24 mouse cellular contexts compared by ENCODE assay signal in genomic region chr13:95306596-95306995, GRCm38 (mm10). TPM values are rescaled to one million over a fixed set of nuclear protein-coding genes. Genes with fewer than 3 reads are reported as not detected.
DNase-seq lines count a peak whose midpoint lies in the region; ATAC-seq and TF ChIP-seq lines count a peak whose summit lies in the region.
"Had no signal": no experiment of that assay in that cellular context is flagged by ENCODE, and none has a peak within 500 bp of the region (broad histone marks: within the 10 kb centered on the region; RNA-seq: fewer than 3 reads in every experiment).

No protein-coding gene starts in this region.

- no peak for TF ChIP-seq CTCF in kidney, adult 2 months (conservative IDR thresholded peaks at IDR 0.05; ENCODE audit: insufficient read depth, insufficient read length, low read depth, low read length)
- no peak for TF ChIP-seq CTCF in liver, embryonic 14.5 days (IDR thresholded peaks at IDR 0.05; ENCODE audit: low read depth)
- no peak for TF ChIP-seq CTCF in kidney, postnatal 0 days (IDR thresholded peaks at IDR 0.05; ENCODE audit: low read depth)

- H3K9me3 ChIP-seq in liver, embryonic 14.5 days (ENCODE audit: control insufficient read depth, low read length): no peaks in the 10 kb centered on the region
- H3K9me3 ChIP-seq in kidney, postnatal 0 days (replicated peaks; ENCODE audit: low read length): no peaks in the 10 kb centered on the region
- H3K9me3 ChIP-seq in liver, embryonic 15.5 days (replicated peaks): no peaks in the 10 kb centered on the region
- H3K9me3 ChIP-seq: embryonic facial prominence, embryonic 15.5 days; forebrain, embryonic 15.5 days; heart, embryonic 10.5 days; hindbrain, embryonic 10.5 days; midbrain, embryonic 12.5 days; neural tube, embryonic 12.5 days had no signal

- no peak for ATAC-seq in liver, embryonic 14.5 days (ENCODE audit: insufficient read depth)
- ATAC-seq in kidney, postnatal 0 days (replicated peaks; ENCODE audit: low FRiP score, low read depth): no peak
- ATAC-seq in liver, embryonic 15.5 days (ENCODE audit: insufficient read depth): no peak
- no peak for ATAC-seq in erythroblast, adult 5-6 weeks (replicated peaks; ENCODE audit: low FRiP score, poor library complexity, severe bottlenecking)
- ATAC-seq: forebrain, embryonic 15.5 days; hindbrain, embryonic 16.5 days had no signal

- H3K36me3 ChIP-seq in kidney, adult 2 months (ENCODE audit: control insufficient read depth, insufficient read depth, low read length): no peaks in the 10 kb centered on the region
- no peaks in the 10 kb centered on the region for H3K36me3 ChIP-seq in liver, embryonic 14.5 days (replicated peaks; ENCODE audit: control insufficient read depth, insufficient read depth, low read depth)
- no peaks in the 10 kb centered on the region for H3K36me3 ChIP-seq in kidney, postnatal 0 days (ENCODE audit: insufficient read depth, low read length)
- no peaks in the 10 kb centered on the region for H3K36me3 ChIP-seq in liver, embryonic 15.5 days (replicated peaks)
- H3K36me3 ChIP-seq: embryonic facial prominence, embryonic 15.5 days; forebrain, embryonic 15.5 days; heart, embryonic 10.5 days; hindbrain, embryonic 10.5 days; midbrain, embryonic 12.5 days; neural tube, embryonic 12.5 days had no signal

- H3K27ac ChIP-seq in kidney, adult 2 months (ENCODE audit: insufficient read depth, low read depth, low read length): peak overlapping the region; percentile 78
- H3K27ac ChIP-seq in liver, embryonic 14.5 days: no peak overlapping the region
- H3K27ac ChIP-seq in kidney, postnatal 0 days: peak overlapping the region; percentile 62; the same call in 1 of the 2 replicates
- no peak overlapping the region for H3K27ac ChIP-seq in liver, embryonic 15.5 days (replicated peaks)
- H3K27ac ChIP-seq: embryonic facial prominence, embryonic 15.5 days; forebrain, embryonic 15.5 days; heart, embryonic 10.5 days; hindbrain, embryonic 10.5 days; midbrain, embryonic 12.5 days; neural tube, embryonic 12.5 days had no signal

- no peaks in the 10 kb centered on the region for H3K27me3 ChIP-seq in kidney, adult 2 months (replicated peaks; ENCODE audit: control insufficient read depth, insufficient read depth, low read length)
- no peaks in the 10 kb centered on the region for H3K27me3 ChIP-seq in liver, embryonic 14.5 days (ENCODE audit: control insufficient read depth, insufficient read depth, low read length)
- no peaks in the 10 kb centered on the region for H3K27me3 ChIP-seq in kidney, postnatal 0 days (ENCODE audit: insufficient read depth, low read length)
- H3K27me3 ChIP-seq in liver, embryonic 15.5 days: no peaks in the 10 kb centered on the region
- H3K27me3 ChIP-seq: embryonic facial prominence, embryonic 15.5 days; forebrain, embryonic 15.5 days; midbrain, embryonic 12.5 days; neural tube, embryonic 12.5 days had no signal

- TF ChIP-seq POLR2A in kidney, adult 2 months (IDR thresholded peaks at IDR 0.05; ENCODE audit: low read depth, low read length): no peak

- H3K4me3 ChIP-seq in kidney, adult 2 months (ENCODE audit: insufficient read depth, low read depth, low read length): no peak overlapping the region
- no peak overlapping the region for H3K4me3 ChIP-seq in liver, embryonic 14.5 days (ENCODE audit: insufficient read depth in 1 of 2, low read depth in 2 of 2, low read length in 2 of 2)
- H3K4me3 ChIP-seq in kidney, postnatal 0 days (replicated peaks; ENCODE audit: low read depth, low read length): no peak overlapping the region
- H3K4me3 ChIP-seq in liver, embryonic 15.5 days (replicated peaks): no peak overlapping the region
- H3K4me3 ChIP-seq: embryonic facial prominence, embryonic 15.5 days; forebrain, embryonic 15.5 days; heart, embryonic 10.5 days; hindbrain, embryonic 10.5 days; midbrain, embryonic 12.5 days; neural tube, embryonic 12.5 days had no signal

- peaks cover 16% of the 10 kb centered on the region; the same call in 1 of the 2 replicates for H3K4me1 ChIP-seq in kidney, adult 2 months (ENCODE audit: control insufficient read depth, insufficient read depth, low read length)
- H3K4me1 ChIP-seq in liver, embryonic 14.5 days (replicated peaks; ENCODE audit: control insufficient read depth in 2 of 2, insufficient read depth in 2 of 2, low read length in 1 of 2): no peaks in the 10 kb centered on the region; a peak in 1 of 4 replicates
- H3K4me1 ChIP-seq in kidney, postnatal 0 days (replicated peaks; ENCODE audit: insufficient read depth, low read length): no peaks in the 10 kb centered on the region
- H3K4me1 ChIP-seq in liver, embryonic 15.5 days (replicated peaks): no peaks in the 10 kb centered on the region
- H3K4me1 ChIP-seq: embryonic facial prominence, embryonic 15.5 days; forebrain, embryonic 15.5 days; hindbrain, embryonic 10.5 days; midbrain, embryonic 12.5 days; neural tube, embryonic 12.5 days had no signal

- peak; percentile 58 for DNase-seq in kidney, adult 2 months
- no peak for DNase-seq in kidney, postnatal 10 days
- DNase-seq in liver, embryonic 14.5 days (ENCODE audit: low read depth in 3 of 3, low spot score in 3 of 3): no peak
- no peak for DNase-seq in liver
- DNase-seq in kidney, postnatal 0 days (ENCODE audit: low spot score): no peak
- no peak for DNase-seq in gastrocnemius, adult 18-20 months (ENCODE audit: low spot score)
- DNase-seq: adrenal gland, postnatal 36 days; cerebellum, adult 11 months; cerebellum, adult 9-11 months; gastrocnemius, postnatal 10 days; layer of hippocampus, adult 9-11 months; lung, adult 2 months; lung, postnatal 14 days; thymus, adult 18-20 months; thymus, postnatal 36 days had no signal

- no peak overlapping the region for H3K9ac ChIP-seq in liver, embryonic 14.5 days (replicated peaks)
- no peak overlapping the region for H3K9ac ChIP-seq in kidney, postnatal 0 days (ENCODE audit: low read depth, low read length)
- no peak overlapping the region for H3K9ac ChIP-seq in liver, embryonic 15.5 days
- H3K9ac ChIP-seq: embryonic facial prominence, embryonic 15.5 days; forebrain, embryonic 15.5 days; midbrain, embryonic 12.5 days; neural tube, embryonic 12.5 days had no signal

- H3K4me2 ChIP-seq in liver, embryonic 14.5 days (ENCODE audit: low read depth): peak overlapping the region; percentile 15; the same call in 1 of the 2 replicates
- H3K4me2 ChIP-seq in kidney, postnatal 0 days (ENCODE audit: low read length): peak overlapping the region; percentile 14; the same call in 1 of the 2 replicates
- peak overlapping the region; percentile 33; the same call in 1 of the 2 replicates for H3K4me2 ChIP-seq in liver, embryonic 15.5 days
- H3K4me2 ChIP-seq: embryonic facial prominence, embryonic 15.5 days; forebrain, embryonic 15.5 days; midbrain, embryonic 12.5 days; neural tube, embryonic 12.5 days had no signal

- 25% methylated on average over 4 of the region's 4 CpGs for WGBS in kidney, adult 2 months
- 64% methylated on average over 4 of the region's 4 CpGs for WGBS in liver, embryonic 14.5 days (ENCODE audit: insufficient replicate concordance)
- 31% methylated on average over 4 of the region's 4 CpGs for WGBS in kidney, postnatal 0 days
- WGBS in liver, embryonic 15.5 days (ENCODE audit: insufficient replicate concordance): 72% methylated on average over 4 of the region's 4 CpGs

- no peak for TF ChIP-seq EP300 in liver, embryonic 14.5 days (IDR thresholded peaks at IDR 0.05; ENCODE audit: low read depth)

RNA-seq across cellular contexts. Expression of gene Zbed3, which starts 16.8 kb away (rescaled TPM):
- polyA plus RNA-seq in kidney, adult 2 months (2012; rRNA removed): 44.7 and 46.1 TPM in 2 replicates
- polyA plus RNA-seq in liver, embryonic 14.5 days (2012; rRNA removed): 4.6 TPM in 2 replicates
- polyA plus RNA-seq in liver, embryonic 14.5 days (2014; fragmentation: Nextera tagmentation; extraction: Ambion mirVana): 4.1 and 5.0 TPM in 2 replicates
- 72.3 and 73.5 TPM in 2 replicates for polyA plus RNA-seq in kidney, postnatal 0 days (2015; fragmentation: Nextera tagmentation; extraction: Ambion mirVana)
- polyA plus RNA-seq in liver, embryonic 15.5 days (2015; fragmentation: Nextera tagmentation; extraction: Ambion mirVana): 5.2 and 5.7 TPM in 2 replicates
- total RNA-seq in erythroblast, adult 5-6 weeks (2015; ENCODE audit: low replicate concordance): 5.9 and 7.7 TPM in 2 replicates
- 1.1 TPM in 1 of 2 replicates, not detected in the other for total RNA-seq in erythroblast, adult 5-6 weeks (2017; ENCODE audit: low replicate concordance)
- total RNA-seq in gastrocnemius, adult 18-20 months (2021): 1 to 10 TPM; 4.2 to 4.8 TPM

RNA-seq across cellular contexts. Expression of gene Pde8b, which starts 56.5 kb away (rescaled TPM):
- polyA plus RNA-seq in kidney, adult 2 months (2012; rRNA removed): 10.1 TPM in 2 replicates
- polyA plus RNA-seq in liver, embryonic 14.5 days (2012; rRNA removed): 0.28 and 0.40 TPM in 2 replicates
- polyA plus RNA-seq in liver, embryonic 14.5 days (2014; fragmentation: Nextera tagmentation; extraction: Ambion mirVana): 0.14 and 0.37 TPM in 2 replicates
- 12.1 and 13.8 TPM in 2 replicates for polyA plus RNA-seq in kidney, postnatal 0 days (2015; fragmentation: Nextera tagmentation; extraction: Ambion mirVana)
- polyA plus RNA-seq in liver, embryonic 15.5 days (2015; fragmentation: Nextera tagmentation; extraction: Ambion mirVana): 0.55 and 0.78 TPM in 2 replicates
- 1.5 TPM in 1 of 2 replicates, not detected in the other for total RNA-seq in erythroblast, adult 5-6 weeks (2015; ENCODE audit: low replicate concordance)
- total RNA-seq in erythroblast, adult 5-6 weeks (2017; ENCODE audit: low replicate concordance): 0.26 TPM in 1 of 2 replicates, not detected in the other
- 1 to 10 TPM; 1.6 to 2.9 TPM for total RNA-seq in gastrocnemius, adult 18-20 months (2021)

Comparison
In these comparisons a context has a peak if more than half of its experiments do, and no peak if none do; other contexts are left out.
1. H3K27ac ChIP-seq: peak in kidney, adult 2 months (single experiment) and kidney, postnatal 0 days (single experiment); none in liver, embryonic 14.5 days (single experiment) and liver, embryonic 15.5 days (single experiment).
2. Peak in every context shown above with its lines, with median percentiles within 50 percentile points of each other: H3K4me2 ChIP-seq.